Mouse (Mus musculus): ENCODE data around the gene Myrfl. TPM values are rescaled to one million over a fixed set of nuclear protein-coding genes. Genes with fewer than 3 reads are reported as not detected.

Myrfl gene
- under 1 TPM in 1 of 2 experiments, not detected in 1; 0.18 TPM for total RNA-seq (2021)
- long read RNA-seq, experiment 1, result 0 reads
- long read RNA-seq, experiment 2, result 0 reads

DNA sequence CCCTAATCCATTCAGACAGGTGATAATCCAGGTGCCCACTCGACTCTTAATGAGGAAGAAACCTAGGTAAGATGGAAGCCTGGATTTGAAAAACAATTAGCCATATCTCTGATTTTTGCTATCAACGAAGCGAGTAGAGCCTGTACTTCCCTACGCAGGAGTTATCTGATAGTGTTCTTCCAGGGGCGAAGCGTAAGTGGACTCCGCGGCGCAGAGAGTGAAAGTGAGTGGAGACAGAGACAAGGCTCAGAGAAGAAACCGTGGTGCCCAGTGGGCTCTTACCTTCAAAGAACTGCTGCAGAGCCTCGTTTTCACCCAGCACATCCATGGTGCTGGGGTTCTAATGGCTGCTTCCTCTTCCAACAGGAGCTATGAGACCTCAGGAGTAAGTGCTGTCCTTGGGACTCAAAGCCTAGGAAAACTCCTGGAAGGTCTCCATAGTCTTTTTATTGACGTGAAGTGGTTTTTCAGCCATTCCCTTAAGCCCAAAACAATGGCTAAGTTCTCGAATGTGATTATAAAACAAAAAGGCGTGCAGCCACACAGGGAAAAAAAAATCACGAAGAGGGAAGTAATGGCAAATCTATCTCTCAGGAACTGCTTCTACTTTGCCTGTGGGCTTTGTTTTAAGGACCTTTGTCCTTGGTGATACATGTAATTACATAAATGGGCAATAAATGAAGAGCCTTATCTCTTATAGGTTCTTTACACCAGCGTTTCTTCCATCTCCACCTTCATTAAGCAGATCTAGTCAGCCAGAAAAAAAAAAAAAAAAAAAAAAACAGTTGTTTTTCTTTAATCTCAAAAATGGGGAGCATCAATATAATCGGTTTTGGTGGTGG is at the start of gene Myrfl:
TSS of gene Myrfl (minus strand) at position 584 of the 842 bp plus-strand sequence.
- no peak for DNase-seq

DNA sequence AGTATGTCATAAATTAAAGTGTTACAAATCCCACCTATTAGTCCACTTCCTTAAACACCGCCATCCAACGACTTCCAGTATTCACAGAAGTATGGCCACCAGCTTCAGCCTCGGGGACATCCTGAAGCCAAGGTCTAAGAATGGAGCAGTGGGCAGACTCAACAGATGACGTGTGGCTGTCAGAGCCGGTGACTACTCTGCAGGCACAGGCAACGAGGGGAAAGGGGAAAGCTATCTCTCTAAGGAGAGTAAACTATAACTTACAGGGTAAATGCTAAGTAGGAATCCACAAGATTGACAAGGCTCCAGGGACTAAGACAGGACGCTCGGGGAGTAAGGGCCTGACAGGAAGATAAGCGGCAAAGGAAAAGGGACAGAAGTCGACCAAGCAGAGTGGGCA is 48.2 kb upstream of the Myrfl start:
- no peak for DNase-seq

DNA sequence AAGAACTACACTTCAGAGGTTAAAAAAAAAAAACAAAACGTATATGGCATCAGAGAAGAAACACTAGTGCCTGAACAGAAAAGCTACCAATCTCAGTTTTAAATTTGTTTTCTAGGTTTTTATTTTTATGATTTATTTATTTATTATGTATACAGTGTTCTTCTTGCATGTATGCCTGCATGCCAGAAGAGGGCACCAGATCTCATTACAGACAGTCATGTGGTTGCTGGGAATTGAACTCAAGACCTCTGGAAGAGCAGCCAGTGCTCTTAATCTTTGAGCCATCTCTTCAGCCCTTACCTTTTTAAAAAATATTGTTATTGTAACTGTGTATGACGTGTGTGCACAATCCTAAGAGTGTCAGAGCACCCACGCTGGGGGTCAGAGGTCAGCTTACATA is 47.4 kb upstream of the Myrfl start:
- DNase-seq, result no peak

DNA sequence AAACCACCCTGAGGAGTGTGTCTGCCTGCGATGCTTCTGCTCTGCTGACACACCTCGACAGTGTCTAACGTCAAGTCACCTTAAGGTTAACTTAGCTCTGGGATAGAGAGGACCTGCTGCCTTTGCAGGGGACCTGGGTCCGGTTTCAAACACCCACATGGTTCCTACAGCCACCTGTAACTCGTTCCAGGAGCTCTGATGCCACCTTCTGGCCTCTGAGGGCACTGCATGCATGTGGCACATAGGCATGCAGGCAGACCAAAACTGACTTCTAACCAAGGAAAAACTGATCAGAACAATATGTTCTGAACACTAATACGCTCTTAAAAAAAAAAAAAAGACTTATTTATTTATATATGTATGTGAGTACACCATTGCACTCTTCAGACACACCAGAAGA is 46.3 kb upstream of the Myrfl start:
- DNase-seq, result no peak

DNA sequence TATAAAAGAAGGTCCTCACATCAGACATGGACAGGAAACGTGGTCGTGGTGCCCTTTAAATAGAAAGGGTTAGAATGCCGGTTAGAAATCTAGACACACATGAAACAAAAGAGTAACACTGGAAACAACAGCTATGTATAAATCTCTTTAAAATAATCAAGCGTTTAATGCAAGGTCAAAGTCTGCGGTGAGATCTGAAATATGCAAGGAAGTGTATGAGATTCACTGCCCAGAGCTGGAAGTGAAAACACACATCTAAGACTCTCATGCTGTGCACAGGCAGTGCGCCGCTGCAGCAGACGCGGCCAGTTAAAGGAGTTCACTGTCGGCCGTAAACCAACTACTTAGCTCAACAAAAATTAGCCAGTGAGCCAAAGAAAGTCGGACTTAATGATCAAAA is 38.3 kb upstream of the Myrfl start:
- no peak for DNase-seq

DNA sequence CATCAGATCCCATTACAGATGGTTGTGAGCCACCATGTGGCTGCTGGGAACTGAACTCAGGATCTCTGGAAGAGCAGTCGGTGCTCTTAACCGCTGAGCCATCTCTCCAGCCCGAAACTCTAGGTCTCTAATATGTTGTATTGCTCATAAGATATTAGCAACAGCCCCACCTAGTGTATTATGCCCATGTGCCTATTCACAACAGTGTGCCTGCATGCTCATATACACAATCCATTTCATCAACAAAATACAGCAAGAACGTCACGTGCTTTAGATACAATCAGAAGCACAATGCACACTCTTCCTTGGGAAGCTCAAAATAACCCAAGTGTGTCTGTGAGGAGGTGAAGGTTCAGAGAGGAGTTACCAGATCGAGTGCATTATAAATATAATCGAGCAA is 37.1 kb upstream of the Myrfl start:
- DNase-seq, result no peak

DNA sequence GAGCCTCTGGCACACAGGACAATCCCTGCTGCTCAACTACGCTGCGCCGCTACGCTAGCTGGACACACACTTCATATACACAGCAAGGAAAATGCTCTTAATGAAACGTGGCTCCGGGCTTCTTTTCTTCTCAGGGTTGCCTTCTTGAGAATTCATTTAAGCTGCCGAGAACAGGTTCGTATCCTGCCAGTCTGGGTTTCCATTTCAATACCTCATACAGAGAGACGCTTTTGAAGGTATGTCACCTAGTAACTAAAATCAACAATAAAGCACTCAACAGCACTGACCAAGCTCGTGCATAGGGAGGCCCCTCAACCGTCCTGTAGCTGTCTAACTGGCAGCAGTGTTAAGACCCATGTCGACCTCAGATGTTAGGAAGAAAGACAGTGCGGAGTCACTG is 35.7 kb upstream of the Myrfl start:
- DNase-seq, result no peak

DNA sequence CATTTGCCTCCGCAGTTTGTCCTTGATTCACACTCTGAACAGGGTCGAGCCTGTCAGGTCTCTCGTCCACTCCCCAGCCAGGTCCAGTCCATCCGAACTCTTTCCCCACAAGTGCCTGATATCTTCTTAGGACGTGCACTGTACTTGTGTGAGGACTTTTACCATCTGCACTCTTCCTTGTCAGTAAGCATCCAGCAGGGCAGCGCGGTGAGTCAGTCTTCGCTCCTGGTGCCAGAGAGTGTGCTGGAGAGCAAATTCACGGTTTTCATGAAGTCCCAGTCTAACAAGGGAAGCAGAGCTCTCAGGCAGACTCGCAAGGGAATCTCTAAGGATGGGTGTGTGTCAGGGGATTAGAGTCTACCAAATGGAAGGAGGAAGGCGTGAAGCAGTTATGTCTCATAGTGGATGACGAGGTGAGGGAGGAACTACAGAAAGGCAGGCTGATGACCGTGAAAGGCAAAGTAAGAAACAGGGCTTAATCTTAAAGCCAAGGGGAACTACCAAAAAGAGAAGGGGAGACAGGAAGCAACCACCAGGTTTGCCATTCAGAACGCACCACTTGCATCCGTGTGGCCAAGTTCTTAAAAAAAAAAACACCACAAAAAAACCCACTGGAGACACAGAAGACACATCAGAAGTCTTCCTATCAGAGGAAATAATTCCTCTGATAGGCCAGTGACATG is 34.9 kb upstream of the Myrfl start:
- DNase-seq, result no peak

DNA sequence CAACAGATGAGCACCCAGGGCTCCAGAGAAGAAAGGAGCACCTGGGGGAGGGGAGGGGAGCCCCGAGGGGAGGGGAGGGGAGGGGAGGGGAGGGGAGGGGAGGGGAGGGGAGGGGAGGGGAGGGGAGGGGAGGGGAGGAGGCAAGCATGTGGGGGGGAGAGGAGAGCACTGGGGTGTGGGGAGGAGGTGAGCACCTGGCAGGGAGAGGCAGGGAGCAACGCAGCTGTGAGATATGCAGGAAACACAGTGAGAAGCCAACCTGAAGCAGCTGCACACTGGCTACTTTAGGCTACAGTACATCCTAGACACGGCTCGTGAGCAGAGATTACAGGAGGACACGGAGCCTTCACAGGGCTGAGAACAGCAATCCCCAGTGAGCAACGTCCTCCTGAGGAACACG is 34.2 kb upstream of the Myrfl start:
- DNase-seq, result no peak

DNA sequence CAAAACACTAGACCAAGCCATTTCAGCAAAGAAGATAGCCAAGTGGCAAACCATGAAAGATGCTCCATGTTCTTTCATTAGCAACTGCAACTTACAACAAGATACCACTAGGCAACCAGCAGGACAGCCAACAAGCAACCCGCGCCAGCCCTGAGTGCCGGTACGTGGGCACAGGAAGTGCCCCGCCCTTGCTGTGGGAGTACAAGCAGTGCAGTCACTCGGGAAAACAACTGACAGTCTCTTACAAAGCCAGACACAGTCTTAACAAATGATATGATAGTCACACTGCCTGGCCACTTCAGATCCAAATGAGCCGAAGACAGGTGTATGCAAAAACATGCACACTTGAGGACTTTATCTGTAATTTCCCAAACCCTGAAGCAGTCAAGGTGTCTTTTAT is 33.8 kb upstream of the Myrfl start:
- no peak for DNase-seq

DNA sequence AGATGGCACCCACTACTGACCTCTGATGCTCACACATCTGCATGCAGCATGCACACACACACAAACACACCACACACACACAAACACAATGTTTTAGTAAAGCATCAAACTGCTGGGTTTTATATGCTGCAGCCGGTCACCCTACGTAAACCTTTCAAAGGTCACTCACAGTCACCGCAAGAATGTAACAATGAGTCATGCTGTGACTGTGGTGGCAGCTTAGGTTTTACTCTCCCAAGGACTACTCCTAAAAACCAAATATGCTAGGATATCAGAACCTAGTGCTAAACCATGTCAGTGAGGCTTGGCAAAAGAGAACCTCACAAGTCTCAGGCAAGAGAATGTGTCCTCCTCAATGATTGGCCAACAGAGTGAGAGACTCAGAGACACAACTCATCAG is 32.1 kb upstream of the Myrfl start:
- no peak for DNase-seq

DNA sequence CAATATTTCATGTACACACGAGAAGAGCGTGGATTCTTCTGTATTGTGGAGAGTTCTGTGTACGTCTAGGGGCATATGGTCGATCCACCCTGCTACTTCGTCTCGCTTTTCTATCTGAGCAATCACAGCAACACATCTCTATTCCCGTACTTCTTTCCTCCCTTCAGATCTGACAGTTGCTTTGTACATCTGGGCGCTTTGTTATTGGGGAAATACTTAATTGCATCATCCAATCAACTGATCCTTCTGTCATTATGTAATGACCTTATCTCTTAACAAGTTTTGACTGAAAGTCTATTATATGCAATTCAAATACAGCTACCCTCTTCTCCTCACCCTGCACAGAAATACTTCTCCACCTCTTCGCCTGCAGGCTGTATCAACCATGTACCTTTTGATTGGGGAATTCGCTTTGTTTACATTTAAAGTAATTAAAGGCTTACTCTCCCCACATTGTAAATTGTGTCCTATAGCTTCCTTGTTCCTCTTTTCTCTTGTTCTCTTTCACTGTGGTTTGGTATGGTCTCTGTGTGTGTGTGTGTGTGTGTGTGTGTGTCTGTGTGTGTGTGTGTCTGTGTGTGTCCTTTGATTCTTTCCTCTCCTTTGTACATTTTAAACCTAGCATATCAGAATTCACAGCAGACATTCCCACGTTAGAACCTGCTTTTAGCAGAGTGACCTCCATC is 29.9 kb upstream of the Myrfl start:
- no peak for DNase-seq

DNA sequence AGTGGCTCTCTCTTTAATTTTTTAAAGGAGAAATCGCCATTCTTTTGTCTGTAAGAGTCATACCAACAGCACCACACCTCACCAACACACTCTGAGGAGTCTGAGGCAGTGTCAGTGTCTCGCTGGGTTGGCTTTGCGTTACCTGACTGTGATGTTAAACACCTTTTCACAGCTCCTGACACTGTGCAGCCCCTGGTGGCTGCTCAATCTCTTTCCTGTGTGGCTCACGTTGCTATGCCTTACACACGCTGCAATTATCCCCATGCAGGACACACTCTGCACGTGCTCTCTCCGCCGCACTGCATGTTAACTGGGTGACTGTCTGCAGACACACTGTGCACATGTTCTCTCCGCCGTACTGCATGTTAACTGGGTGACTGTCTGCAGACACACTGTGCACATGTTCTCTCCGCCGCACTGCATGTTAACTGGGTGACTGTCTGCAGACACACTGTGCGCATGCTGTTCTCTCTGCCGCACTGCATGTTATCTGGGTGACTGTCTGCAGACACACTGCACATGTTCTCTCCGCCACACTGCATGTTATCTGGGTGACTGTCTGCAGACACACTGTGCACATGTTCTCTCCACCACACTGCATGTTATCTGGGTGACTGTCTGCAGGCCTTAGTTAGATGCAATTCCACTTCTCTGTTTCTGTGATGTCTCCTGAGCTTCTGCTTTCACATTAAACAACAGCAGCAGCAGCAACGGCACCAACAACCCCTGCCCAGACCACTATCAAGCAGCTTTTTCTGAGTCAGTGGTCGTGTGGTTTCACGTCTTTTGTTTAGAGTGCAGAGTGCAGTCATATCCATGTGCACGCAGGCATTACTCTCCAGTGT is 27.2 kb upstream of the Myrfl start:
- DNase-seq, result no peak

DNA sequence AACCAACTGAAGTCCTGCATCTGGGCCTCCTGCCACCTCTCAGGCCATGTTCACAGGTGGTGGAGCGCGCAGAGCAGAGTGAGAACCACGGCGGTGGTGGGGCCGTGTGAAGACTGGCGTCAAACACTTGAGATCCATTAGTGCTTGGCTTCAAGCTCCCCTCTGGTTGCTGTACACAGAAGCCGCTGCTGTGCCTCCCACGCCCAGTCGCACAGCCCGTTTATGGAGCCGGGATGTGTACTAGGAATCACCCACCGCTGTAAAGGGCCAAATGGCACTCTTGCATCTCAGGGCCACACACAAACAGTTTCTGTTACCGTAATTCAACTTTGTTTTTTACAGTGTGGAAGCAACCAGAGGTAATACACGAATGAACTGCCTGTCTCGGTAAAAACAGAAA is 25.4 kb upstream of the Myrfl start:
- no peak for DNase-seq

DNA sequence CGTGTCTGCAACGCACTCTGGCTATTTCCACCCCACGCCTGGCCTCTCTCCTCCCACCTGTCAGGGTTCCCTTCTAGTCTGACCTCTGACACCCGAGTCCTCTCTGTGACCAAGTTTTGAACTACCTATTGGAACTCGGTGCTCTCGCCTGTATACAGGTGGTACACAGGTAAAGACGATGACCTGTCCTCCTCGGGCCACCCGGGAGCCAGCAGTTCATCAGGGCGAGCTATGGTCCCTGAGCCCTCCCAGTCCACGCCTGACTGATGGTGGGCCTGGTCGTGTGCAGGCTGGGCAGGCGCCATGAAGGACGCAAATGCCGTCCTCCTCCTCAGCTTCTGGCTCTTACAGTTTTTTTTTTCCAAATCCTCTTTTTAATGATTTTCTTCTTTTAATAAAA is 24.7 kb upstream of the Myrfl start:
- no peak for DNase-seq

DNA sequence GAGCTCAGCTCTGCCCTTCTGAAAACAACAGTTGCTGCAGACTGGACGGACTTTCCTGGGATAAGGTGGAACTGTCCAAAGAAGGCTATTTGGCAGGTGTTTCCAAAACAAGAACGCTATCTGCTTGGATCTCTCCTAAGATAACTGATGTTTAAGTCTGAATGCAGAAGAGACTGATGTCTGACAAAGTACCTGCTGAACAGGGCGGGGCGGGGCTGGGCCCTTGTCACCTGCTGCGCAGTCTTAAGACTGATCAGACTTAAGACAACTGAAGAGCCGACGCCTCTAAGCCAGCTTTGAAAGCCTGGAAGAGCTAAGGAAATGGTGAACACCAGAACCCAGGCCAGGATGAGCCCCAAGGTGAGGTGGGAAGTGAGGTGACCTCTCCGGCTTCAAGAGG is 23.9 kb upstream of the Myrfl start:
- DNase-seq, result no peak

DNA sequence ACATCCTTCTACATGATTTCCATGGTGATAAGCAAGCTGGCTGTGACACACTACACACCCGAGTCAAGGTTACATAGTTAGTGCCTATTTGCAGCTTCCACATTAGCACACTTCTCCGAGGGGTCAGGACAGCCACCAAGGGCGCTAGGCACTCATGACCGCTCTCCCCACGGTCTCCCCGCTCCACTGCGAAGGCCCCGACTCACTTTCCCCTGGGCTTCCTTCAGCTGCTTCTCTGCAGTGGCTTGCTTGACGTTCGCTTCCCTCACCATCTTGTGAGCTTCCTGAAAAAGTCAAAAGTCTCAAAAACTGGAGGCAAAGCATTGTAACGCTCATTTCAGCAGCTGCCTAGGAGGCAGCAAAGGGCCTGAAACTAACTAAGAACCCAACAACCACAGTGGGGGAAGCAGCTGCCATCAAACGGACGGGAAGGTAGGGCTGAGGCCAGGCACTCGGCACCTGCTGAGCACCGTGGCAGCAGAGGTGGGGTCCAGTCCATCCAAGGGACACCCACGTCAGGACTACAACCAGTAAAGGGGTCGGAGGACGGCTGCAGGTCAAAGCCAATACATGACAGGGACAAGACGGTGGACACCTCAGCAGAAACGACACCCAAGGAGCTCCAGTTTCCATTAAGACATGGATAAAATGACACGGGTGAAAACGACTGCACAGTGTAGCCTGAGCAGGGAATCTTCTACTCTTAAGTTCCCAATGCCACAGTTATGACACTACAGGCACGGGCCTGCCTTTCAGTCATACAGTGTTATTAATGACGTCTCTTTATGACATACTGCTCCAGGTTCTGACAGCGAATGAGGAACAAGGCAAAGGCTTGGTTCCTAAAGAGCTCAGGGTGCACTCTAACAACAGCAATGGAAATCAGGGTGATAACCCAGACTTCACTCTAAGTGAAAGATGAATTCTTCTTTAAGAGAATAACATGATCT is 22.9 kb upstream of the Myrfl start:
- DNase-seq, result no peak

DNA sequence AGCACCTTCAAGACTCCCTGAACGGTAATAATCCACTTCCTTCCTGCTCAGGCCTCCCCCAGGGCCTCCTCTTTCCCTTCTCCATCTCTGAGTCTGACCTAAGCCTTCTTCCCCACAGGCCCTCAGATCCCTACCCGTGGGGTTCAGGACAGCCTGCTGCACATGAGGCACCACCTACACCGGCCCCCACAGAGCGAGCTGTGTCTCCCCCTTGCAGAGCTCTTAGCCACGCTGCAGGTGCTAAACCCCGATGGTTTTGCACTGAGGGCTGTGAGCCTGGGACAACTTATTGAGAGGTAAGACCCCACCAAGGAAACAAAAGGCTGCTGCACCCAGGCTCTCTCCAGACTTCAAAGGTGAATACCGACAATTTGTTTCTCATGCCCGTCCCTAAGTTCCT is 19.9 kb upstream of the Myrfl start:
- DNase-seq, result no peak

DNA sequence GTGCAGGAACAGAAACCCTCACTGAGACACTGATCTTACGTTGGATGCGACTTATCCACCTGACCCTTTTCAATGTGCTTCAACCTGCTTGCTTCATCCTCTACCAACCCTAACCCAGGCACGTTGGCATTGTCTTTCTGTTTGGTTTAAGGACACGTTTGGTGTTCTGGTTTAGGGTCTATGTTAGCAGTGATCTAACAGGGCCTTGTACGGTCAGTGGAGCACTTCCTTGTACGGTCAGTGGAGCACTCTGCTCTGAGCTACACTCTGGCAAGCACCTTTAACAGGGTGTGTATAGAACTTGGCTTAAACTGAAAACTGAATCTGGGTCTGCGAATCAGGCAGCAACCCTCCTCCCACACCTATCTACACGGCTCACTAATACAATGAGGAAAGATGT is 18.6 kb upstream of the Myrfl start:
- no peak for DNase-seq

DNA sequence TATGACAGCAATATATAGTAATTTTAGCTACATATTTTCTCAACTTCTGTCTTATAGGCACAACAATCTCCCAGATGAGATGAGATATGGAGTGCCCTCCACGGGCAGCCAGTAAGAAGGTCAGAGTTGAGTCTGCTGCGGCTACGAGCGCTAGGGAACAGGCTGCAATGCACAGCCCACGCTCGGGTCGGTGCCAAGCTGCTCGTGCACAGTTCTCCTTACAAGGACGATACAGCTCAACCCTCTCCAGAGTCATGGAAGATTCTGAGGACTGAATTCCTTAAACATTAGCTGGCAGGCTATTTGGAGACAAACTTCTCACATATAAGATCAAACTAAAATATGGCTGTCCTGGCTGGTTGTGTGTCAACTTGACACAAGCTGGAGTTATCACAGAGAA is 17.9 kb upstream of the Myrfl start:
- no peak for DNase-seq

DNA sequence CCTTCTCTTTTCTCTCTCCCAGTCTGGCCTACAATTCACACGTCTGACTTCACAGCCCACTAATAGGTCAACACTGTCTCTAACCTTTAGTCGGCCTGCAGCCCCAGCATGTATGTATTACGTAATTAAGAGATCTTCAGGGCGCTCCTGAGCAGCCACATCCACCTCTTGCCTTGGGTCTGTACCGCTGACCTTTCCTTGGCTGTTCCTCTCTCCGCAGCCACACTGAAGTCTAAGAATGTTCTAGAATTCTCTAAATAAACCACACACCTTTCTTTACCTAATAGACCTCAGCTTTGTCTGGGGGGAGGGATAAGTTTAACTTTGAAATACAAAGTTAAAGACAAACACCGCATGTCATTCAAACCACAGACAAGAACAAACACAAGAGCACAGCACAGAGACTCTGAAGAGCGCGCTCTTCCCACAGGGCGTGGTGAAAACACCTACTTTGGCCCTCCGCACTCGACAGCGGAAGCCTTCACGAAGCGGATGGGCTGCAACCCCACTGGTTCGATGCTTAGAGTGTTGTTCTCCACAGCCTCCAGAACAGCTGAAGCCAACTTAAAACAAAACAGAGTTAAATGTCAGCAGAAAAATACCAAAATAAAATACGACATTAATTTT is 17.0 kb upstream of the Myrfl start:
- no peak for DNase-seq

All from gastrocnemius, postnatal 25 days (tissue).